Mouse (Mus musculus): ENCODE data around the gene Pbx1.

Pbx1 gene

GRCm38 (mm10) chr1:168283841-168284565 is 148.1 kb downstream of the Pbx1 start:
- TF ChIP-seq NANOG (IDR thresholded peaks at IDR 0.05; ENCODE audit: borderline replicate concordance, low read length) (no peak), POU5F1 (IDR thresholded peaks at IDR 0.05; ENCODE audit: borderline replicate concordance, low read length) (no peak), CTCF (conservative IDR thresholded peaks at IDR 0.05; ENCODE audit: low read length) (no peak)
- no peak overlapping the region for H3K4me3 ChIP-seq (replicated peaks; ENCODE audit: low read length)
- H3K27me3 ChIP-seq (ENCODE audit: insufficient read depth, low read length) = no peaks in the 10 kb centered on the region
- H3K4me1 ChIP-seq (replicated peaks; ENCODE audit: low read depth, low read length) = peaks cover 13% of the 10 kb centered on the region; the same call in 1 of the 2 replicates
- no peaks in the 10 kb centered on the region for H3K9me3 ChIP-seq (ENCODE audit: low read length)
- H3K36me3 ChIP-seq (ENCODE audit: insufficient read depth, low read length) = no peaks in the 10 kb centered on the region

- Histone ChIP-seq H3K4me1 (replicated peaks; ENCODE audit: low read depth, low read length) (peaks cover 13% of the 10 kb centered on the region; the same call in 1 of the 2 replicates), H3K9me3 (ENCODE audit: low read length) (no peaks in the 10 kb centered on the region), H3K4me3 (replicated peaks; ENCODE audit: low read length) (no peak overlapping the region), H3K36me3 (ENCODE audit: insufficient read depth, low read length) (no peaks in the 10 kb centered on the region), H3K27me3 (ENCODE audit: insufficient read depth, low read length) (no peaks in the 10 kb centered on the region)
- no peak for TF ChIP-seq POU5F1 (IDR thresholded peaks at IDR 0.05; ENCODE audit: borderline replicate concordance, low read length)
- no peak for TF ChIP-seq CTCF (conservative IDR thresholded peaks at IDR 0.05; ENCODE audit: low read length)
- TF ChIP-seq NANOG (IDR thresholded peaks at IDR 0.05; ENCODE audit: borderline replicate concordance, low read length) = no peak
Observed at GRCm38 (mm10) chr1:168283421-168283820, 148.6 kb downstream of the Pbx1 start.

- Histone ChIP-seq H3K36me3 (ENCODE audit: insufficient read depth, low read length) (no peaks in the 10 kb centered on the region), H3K4me1 (replicated peaks; ENCODE audit: low read depth, low read length) (peaks cover 7% of the 10 kb centered on the region; the same call in 1 of the 2 replicates), H3K9me3 (ENCODE audit: low read length) (no peaks in the 10 kb centered on the region), H3K27me3 (ENCODE audit: insufficient read depth, low read length) (no peaks in the 10 kb centered on the region), H3K4me3 (replicated peaks; ENCODE audit: low read length) (no peak overlapping the region)
- no peak for TF ChIP-seq CTCF (conservative IDR thresholded peaks at IDR 0.05; ENCODE audit: low read length)
- no peak for TF ChIP-seq NANOG (IDR thresholded peaks at IDR 0.05; ENCODE audit: borderline replicate concordance, low read length)
- TF ChIP-seq POU5F1 (IDR thresholded peaks at IDR 0.05; ENCODE audit: borderline replicate concordance, low read length) = no peak
Observed at GRCm38 (mm10) chr1:168275678-168276077, 156.4 kb downstream of the Pbx1 start.

DNA sequence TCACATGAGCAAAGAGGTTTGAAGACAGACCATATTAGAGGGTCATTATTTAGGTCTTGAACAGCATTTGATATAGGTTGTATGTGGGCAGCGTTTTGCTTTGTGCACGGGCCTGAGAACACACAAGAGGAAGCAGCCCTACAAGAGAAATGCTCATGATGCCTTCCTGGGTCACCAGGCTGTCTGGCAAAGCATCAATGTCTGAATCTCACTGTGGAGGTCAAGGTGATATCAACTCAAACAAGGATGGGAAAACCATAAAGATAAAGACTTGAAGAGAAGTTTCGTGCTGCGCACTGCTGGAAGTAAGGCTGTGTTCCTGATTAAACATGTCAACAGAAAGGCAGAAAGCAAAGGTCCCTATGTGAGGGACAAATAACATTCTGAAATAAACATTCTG is 157.8 kb downstream of the Pbx1 start:
- no peak overlapping the region for H3K4me3 ChIP-seq (replicated peaks; ENCODE audit: low read length)
- no peaks in the 10 kb centered on the region for H3K4me1 ChIP-seq (replicated peaks; ENCODE audit: low read depth, low read length)
- no peaks in the 10 kb centered on the region for H3K36me3 ChIP-seq (ENCODE audit: insufficient read depth, low read length)
- H3K9me3 ChIP-seq (ENCODE audit: low read length) = no peaks in the 10 kb centered on the region
- H3K27me3 ChIP-seq (ENCODE audit: insufficient read depth, low read length) = no peaks in the 10 kb centered on the region
- no peak for TF ChIP-seq NANOG (IDR thresholded peaks at IDR 0.05; ENCODE audit: borderline replicate concordance, low read length)
- no peak for TF ChIP-seq CTCF (conservative IDR thresholded peaks at IDR 0.05; ENCODE audit: low read length)
- TF ChIP-seq POU5F1 (IDR thresholded peaks at IDR 0.05; ENCODE audit: borderline replicate concordance, low read length) = no peak

DNA sequence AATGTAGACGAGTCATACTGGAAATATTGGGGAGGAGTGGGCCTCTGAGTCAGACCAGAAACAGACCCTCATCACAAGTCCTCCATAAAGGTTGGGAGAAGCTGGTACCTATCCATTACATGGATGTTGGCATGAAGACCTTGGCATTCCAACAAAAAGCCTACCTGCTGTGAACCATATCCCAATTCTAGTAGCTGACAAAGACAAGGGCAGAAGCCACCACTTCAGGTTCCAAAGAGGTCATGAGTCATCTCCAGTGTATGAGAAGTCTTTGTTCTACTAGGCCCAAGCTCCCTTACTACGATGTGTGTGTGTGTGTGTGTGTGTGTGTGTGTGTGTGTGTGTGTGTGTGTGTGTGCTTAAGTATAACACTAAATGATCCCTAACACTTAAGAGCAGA is 160.0 kb downstream of the Pbx1 start:
- Histone ChIP-seq H3K4me1 (replicated peaks; ENCODE audit: low read depth, low read length) (no peaks in the 10 kb centered on the region), H3K4me3 (replicated peaks; ENCODE audit: low read length) (no peak overlapping the region), H3K27me3 (ENCODE audit: insufficient read depth, low read length) (no peaks in the 10 kb centered on the region), H3K36me3 (ENCODE audit: insufficient read depth, low read length) (no peaks in the 10 kb centered on the region), H3K9me3 (ENCODE audit: low read length) (no peaks in the 10 kb centered on the region)
- TF ChIP-seq POU5F1 (IDR thresholded peaks at IDR 0.05; ENCODE audit: borderline replicate concordance, low read length) (no peak), CTCF (conservative IDR thresholded peaks at IDR 0.05; ENCODE audit: low read length) (no peak), NANOG (IDR thresholded peaks at IDR 0.05; ENCODE audit: borderline replicate concordance, low read length) (no peak)

DNA sequence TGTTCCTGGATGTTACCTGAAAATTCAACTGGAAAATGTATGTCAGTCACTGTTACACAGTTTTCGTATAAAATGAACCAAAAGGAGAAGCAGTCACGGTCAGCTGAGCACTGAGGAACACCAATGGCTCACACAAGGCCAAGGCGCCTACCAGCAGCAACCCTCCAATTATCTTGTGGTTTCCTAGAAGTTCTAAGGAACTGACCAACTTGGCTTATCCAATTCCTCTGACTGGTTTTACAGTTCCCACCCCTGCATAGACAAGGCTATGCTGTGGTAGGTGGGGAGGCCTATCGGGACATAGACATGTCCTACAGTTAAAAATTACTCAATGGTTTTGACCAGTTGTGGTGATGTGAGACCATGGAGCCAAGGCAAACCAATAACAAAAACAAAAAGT is 160.9 kb downstream of the Pbx1 start:
- H3K9me3 ChIP-seq (ENCODE audit: low read length) = no peaks in the 10 kb centered on the region
- no peaks in the 10 kb centered on the region for H3K36me3 ChIP-seq (ENCODE audit: insufficient read depth, low read length)
- H3K4me3 ChIP-seq (replicated peaks; ENCODE audit: low read length) = no peak overlapping the region
- no peaks in the 10 kb centered on the region for H3K27me3 ChIP-seq (ENCODE audit: insufficient read depth, low read length)
- H3K4me1 ChIP-seq (replicated peaks; ENCODE audit: low read depth, low read length) = no peaks in the 10 kb centered on the region
- no peak for TF ChIP-seq POU5F1 (IDR thresholded peaks at IDR 0.05; ENCODE audit: borderline replicate concordance, low read length)
- TF ChIP-seq CTCF (conservative IDR thresholded peaks at IDR 0.05; ENCODE audit: low read length) = no peak
- TF ChIP-seq NANOG (IDR thresholded peaks at IDR 0.05; ENCODE audit: borderline replicate concordance, low read length) = no peak

DNA sequence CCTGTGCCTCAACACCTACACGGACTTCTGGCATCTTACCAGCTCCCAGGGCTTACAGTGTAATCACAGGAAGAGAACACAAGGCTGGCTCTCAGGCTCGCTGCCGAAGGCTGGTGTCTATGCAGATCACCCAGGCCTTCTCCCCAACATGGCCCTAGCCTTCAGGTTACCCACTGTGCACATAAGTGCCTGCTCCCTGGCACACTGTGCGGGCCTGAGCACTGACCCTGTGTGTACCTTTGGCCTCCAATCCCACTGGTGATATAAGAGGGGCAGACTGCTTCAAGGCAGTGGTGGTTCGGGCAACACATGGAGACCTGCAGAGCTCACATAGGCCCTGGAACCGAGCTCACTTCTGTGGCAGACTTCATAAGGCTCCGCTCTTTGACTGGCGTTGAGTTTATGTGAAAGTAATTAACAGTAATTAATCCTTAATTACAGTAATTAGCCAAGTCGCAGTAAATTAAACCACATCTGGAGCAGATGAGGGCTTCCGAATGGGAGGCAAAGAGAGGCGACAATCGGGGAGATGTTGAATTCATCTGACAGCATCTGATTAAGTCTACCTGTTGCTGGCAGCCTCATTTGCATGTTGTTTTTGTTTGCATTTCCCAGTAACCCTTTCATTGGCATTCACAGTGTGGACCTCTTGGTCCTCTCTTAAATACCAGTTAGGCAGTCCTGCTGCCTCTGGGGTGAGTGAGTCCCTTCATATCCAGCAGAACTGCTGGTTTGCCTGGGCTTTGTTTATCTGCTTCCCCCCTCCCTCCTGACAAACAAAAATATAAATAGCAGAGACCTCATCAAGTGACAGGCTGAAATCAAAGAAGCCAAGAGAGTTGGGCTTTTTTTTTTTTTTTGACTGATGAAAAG is 163.1 kb downstream of the Pbx1 start:
- no peak overlapping the region for H3K4me3 ChIP-seq (replicated peaks; ENCODE audit: low read length)

DNA sequence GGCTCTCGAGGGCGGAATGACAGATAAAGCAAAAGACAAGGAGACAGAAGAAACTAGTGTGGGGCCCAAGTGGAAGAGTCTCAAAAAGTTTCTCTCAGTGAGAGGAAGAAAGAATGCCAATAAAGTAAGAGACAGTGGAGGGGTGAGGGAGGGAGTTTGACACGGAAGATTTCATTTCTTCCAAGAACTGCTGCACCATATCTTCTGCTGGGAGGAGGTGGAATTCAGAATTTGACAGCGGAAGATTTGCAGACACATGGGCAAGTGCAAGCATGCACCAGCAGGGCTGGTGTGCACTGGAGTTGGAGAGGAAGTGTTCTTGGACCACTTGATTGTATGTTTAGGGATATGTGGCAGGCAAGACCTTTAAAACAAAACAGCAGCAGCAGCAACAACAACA is 163.8 kb downstream of the Pbx1 start:
- H3K27me3 ChIP-seq (ENCODE audit: insufficient read depth, low read length) = no peaks in the 10 kb centered on the region; the same call in 1 of the 2 replicates
- H3K9me3 ChIP-seq (ENCODE audit: low read length) = no peaks in the 10 kb centered on the region
- no peak overlapping the region for H3K4me3 ChIP-seq (replicated peaks; ENCODE audit: low read length)
- TF ChIP-seq NANOG (IDR thresholded peaks at IDR 0.05; ENCODE audit: borderline replicate concordance, low read length) (no peak), CTCF (conservative IDR thresholded peaks at IDR 0.05; ENCODE audit: low read length) (no peak), POU5F1 (IDR thresholded peaks at IDR 0.05; ENCODE audit: borderline replicate concordance, low read length) (no peak)
- no peaks in the 10 kb centered on the region for H3K4me1 ChIP-seq (replicated peaks; ENCODE audit: low read depth, low read length)
- no peaks in the 10 kb centered on the region for H3K36me3 ChIP-seq (ENCODE audit: insufficient read depth, low read length)

More for the DNA sequence above, 163.1 kb downstream of the Pbx1 start:
- TF ChIP-seq NANOG (IDR thresholded peaks at IDR 0.05; ENCODE audit: borderline replicate concordance, low read length) (no peak), CTCF (conservative IDR thresholded peaks at IDR 0.05; ENCODE audit: low read length) (no peak), POU5F1 (IDR thresholded peaks at IDR 0.05; ENCODE audit: borderline replicate concordance, low read length) (no peak)
- Histone ChIP-seq H3K9me3 (ENCODE audit: low read length) (no peaks in the 10 kb centered on the region), H3K36me3 (ENCODE audit: insufficient read depth, low read length) (no peaks in the 10 kb centered on the region), H3K4me1 (replicated peaks; ENCODE audit: low read depth, low read length) (no peaks in the 10 kb centered on the region), H3K27me3 (ENCODE audit: insufficient read depth, low read length) (no peaks in the 10 kb centered on the region; the same call in 1 of the 2 replicates)
